Mouse (Mus musculus): ENCODE data around the gene Tgm2. TPM values are rescaled to one million over a fixed set of nuclear protein-coding genes. Genes with fewer than 3 reads are reported as not detected.

The Tgm2 gene
- polyA plus RNA-seq, 2 experiments: 34.6 to 41.9 TPM

DNA sequence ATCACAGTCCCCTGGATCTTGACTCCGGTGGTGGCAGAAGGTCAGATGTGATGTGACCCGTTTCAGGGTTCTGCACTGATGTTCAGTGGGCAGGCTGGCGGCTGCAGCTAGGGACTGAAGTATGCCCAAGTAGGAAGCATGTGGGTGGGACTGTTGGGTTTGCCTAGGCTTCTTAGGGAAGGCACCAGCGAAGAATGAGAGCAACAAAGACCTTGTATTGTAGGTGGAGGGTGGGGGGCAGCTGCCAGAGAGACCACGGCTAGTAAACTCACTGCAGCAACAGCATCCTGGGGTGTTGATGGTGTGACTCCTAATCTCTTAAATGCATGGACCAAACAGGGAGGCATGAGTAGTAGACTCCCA, 74.6 kb downstream of the Tgm2 start:
- H3K9me3 ChIP-seq (ENCODE audit: control insufficient read depth, low read length): no peaks in the 10 kb centered on the region
- H3K27ac ChIP-seq: no peak overlapping the region
- ATAC-seq (ENCODE audit: insufficient read depth): no peak
- WGBS (ENCODE audit: insufficient replicate concordance): 85% methylated on average over 5 of the region's 5 CpGs
- H3K4me3 ChIP-seq (ENCODE audit: insufficient read depth in 1 of 2, low read depth in 2 of 2, low read length in 2 of 2): no peak overlapping the region
- no peak overlapping the region for H3K4me2 ChIP-seq (ENCODE audit: low read depth)
- H3K36me3 ChIP-seq (replicated peaks; ENCODE audit: control insufficient read depth, insufficient read depth, low read depth): peaks cover 45% of the 10 kb centered on the region
- DNase-seq (ENCODE audit: low read depth in 3 of 3, low spot score in 3 of 3): no peak
- no peaks in the 10 kb centered on the region for H3K4me1 ChIP-seq (replicated peaks; ENCODE audit: control insufficient read depth in 2 of 2, insufficient read depth in 2 of 2, low read length in 1 of 2)
- TF ChIP-seq CTCF (IDR thresholded peaks at IDR 0.05; ENCODE audit: low read depth) (no peak), EP300 (IDR thresholded peaks at IDR 0.05; ENCODE audit: low read depth) (no peak)
- no peaks in the 10 kb centered on the region for H3K27me3 ChIP-seq (ENCODE audit: control insufficient read depth, insufficient read depth, low read length)
- no peak overlapping the region for H3K9ac ChIP-seq (replicated peaks)

DNA sequence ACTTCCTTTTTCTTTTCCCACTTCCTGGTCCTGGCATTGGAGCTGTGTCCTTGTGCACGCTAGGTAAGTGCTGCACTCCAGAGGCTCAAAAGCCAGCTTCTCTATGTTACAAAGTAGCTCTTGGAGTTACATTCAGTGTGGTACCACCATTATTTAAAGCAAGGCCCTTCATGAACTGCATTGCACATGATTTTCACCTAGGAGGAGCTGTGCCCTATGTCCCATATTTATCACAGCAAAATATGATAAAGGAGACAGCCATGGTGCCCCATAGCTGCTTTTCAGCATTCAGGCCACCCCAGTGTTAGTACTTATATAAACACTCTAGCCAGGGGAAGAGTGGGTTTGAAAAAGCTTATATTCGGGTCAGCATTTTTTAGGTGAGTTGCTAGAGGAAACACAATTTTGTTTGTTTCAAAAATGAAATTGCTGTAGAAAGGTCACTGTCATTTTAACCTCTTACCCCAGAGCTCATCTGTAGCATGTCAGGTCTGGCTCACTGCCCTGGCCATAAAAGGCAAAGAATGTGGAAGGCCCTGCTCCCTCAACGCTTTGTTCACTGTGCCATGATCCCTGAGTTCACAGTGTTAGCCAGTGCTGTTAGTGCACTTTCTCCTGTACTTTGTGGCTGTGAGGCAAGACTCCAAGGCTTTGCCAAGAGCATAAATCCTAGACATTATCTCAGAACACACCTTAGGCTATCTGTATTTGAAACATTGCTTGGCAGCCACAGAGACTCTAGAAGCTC, 75.2 kb downstream of the Tgm2 start:
- H3K9me3 ChIP-seq (ENCODE audit: control insufficient read depth, low read length): no peaks in the 10 kb centered on the region
- H3K27me3 ChIP-seq (ENCODE audit: control insufficient read depth, insufficient read depth, low read length): no peaks in the 10 kb centered on the region
- no peaks in the 10 kb centered on the region for H3K4me1 ChIP-seq (replicated peaks; ENCODE audit: control insufficient read depth in 2 of 2, insufficient read depth in 2 of 2, low read length in 1 of 2)
- no peak overlapping the region for H3K4me3 ChIP-seq (ENCODE audit: insufficient read depth in 1 of 2, low read depth in 2 of 2, low read length in 2 of 2)
- H3K36me3 ChIP-seq (replicated peaks; ENCODE audit: control insufficient read depth, insufficient read depth, low read depth): peaks cover 44% of the 10 kb centered on the region
- H3K9ac ChIP-seq (replicated peaks): no peak overlapping the region
- no peak overlapping the region for H3K27ac ChIP-seq
- no peak for ATAC-seq (ENCODE audit: insufficient read depth)
- H3K4me2 ChIP-seq (ENCODE audit: low read depth): no peak overlapping the region
- no peak for DNase-seq (ENCODE audit: low read depth in 3 of 3, low spot score in 3 of 3)
- 80% methylated on average over 3 of the region's 3 CpGs for WGBS (ENCODE audit: insufficient replicate concordance)
- TF ChIP-seq CTCF (IDR thresholded peaks at IDR 0.05; ENCODE audit: low read depth): no peak
- no peak for TF ChIP-seq EP300 (IDR thresholded peaks at IDR 0.05; ENCODE audit: low read depth)

DNA sequence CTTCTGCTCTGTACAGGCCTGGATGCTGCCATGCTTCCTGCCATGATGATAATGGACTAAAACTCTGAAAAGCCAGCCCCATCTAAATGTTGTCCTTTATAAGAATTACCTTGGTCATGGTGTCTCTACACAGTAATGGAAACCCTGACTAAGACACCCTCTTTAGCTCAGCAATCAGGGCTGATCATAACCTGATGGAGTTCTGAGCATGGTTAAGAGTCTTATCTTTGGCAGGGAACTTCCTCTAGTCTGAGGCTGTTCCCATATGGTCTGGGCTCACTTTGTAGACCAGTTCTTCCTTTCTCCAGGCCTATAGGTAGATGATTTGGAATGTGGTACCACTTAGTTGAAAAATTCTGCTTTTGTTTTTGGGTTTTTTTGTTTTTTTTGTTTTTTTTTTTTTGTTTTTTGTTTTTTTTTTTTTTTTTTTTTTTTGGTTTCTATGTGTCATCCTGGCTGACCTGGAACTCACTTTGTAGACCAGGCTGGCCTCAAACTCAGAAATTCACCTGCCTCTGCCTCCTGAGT, 77.7 kb downstream of the Tgm2 start:
- Histone ChIP-seq H3K36me3 (replicated peaks; ENCODE audit: control insufficient read depth, insufficient read depth, low read depth) (peaks cover 52% of the 10 kb centered on the region), H3K4me3 (ENCODE audit: insufficient read depth in 1 of 2, low read depth in 2 of 2, low read length in 2 of 2) (no peak overlapping the region), H3K27me3 (ENCODE audit: control insufficient read depth, insufficient read depth, low read length) (no peaks in the 10 kb centered on the region), H3K4me2 (ENCODE audit: low read depth) (no peak overlapping the region), H3K27ac (no peak overlapping the region), H3K9ac (replicated peaks) (no peak overlapping the region), H3K9me3 (ENCODE audit: control insufficient read depth, low read length) (no peaks in the 10 kb centered on the region), H3K4me1 (replicated peaks; ENCODE audit: control insufficient read depth in 2 of 2, insufficient read depth in 2 of 2, low read length in 1 of 2) (no peaks in the 10 kb centered on the region)
- no peak for TF ChIP-seq EP300 (IDR thresholded peaks at IDR 0.05; ENCODE audit: low read depth)
- no peak for TF ChIP-seq CTCF (IDR thresholded peaks at IDR 0.05; ENCODE audit: low read depth)
- DNase-seq (ENCODE audit: low read depth in 3 of 3, low spot score in 3 of 3) (no peak), ATAC-seq (ENCODE audit: insufficient read depth) (no peak)

DNA sequence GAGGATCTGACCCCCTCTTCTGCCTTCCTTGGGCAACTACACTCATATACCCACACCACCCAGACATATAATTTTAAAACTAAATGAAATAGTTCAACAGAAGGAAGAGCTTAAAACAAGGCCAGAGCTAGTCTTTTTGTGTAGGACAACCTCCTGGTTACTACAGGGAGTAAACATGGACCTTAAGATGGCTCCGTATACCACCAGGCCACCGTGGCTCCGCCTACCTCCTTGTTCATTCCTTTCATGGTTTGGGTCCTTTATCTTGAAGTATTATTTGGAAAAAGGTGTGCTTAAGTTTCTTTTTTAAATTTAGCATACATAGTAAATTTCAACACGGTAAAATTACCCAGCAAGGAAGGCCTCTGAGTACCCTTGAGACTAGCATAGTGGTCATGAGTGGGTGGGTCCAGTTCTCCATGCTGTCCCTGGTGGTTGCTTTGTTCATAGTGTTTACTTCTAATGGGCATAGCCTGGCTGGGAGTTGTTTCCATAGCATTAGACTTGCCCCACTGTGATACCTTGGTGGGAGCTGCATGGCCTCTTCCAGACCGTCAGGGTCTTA, 78.9 kb downstream of the Tgm2 start:
- TF ChIP-seq CTCF (IDR thresholded peaks at IDR 0.05; ENCODE audit: low read depth) (no peak), EP300 (IDR thresholded peaks at IDR 0.05; ENCODE audit: low read depth) (no peak)
- Histone ChIP-seq H3K27me3 (ENCODE audit: control insufficient read depth, insufficient read depth, low read length) (no peaks in the 10 kb centered on the region), H3K9ac (replicated peaks) (no peak overlapping the region), H3K4me2 (ENCODE audit: low read depth) (no peak overlapping the region), H3K4me3 (ENCODE audit: insufficient read depth in 1 of 2, low read depth in 2 of 2, low read length in 2 of 2) (no peak overlapping the region), H3K36me3 (replicated peaks; ENCODE audit: control insufficient read depth, insufficient read depth, low read depth) (peaks cover 45% of the 10 kb centered on the region), H3K27ac (no peak overlapping the region), H3K4me1 (replicated peaks; ENCODE audit: control insufficient read depth in 2 of 2, insufficient read depth in 2 of 2, low read length in 1 of 2) (no peaks in the 10 kb centered on the region), H3K9me3 (ENCODE audit: control insufficient read depth, low read length) (no peaks in the 10 kb centered on the region)
- DNase-seq (ENCODE audit: low read depth in 3 of 3, low spot score in 3 of 3): no peak
- ATAC-seq (ENCODE audit: insufficient read depth): no peak
- WGBS (ENCODE audit: insufficient replicate concordance): 87% methylated on average over 5 of the region's 5 CpGs

DNA sequence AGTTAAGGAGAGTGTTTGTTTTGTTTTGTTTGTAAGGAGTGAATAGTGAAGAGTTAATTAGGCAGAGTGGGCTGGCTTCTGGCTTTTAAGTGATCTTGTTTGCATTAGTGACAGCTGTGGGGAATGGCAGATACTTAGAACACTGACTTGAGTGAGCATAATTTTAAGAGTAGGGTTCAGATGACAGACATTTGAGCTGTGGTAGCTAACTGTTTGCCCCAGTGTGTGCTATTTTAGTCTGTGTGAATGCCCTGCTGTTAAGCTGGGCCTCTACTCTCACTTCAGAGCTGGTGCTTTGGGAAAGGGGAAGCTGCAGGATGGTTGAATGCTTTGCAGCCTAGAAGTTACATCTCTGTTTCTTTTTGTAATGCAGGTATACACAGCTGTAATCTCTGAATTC, 79.8 kb downstream of the Tgm2 start:
- no peak for DNase-seq (ENCODE audit: low read depth in 3 of 3, low spot score in 3 of 3)
- peaks cover 49% of the 10 kb centered on the region for H3K36me3 ChIP-seq (replicated peaks; ENCODE audit: control insufficient read depth, insufficient read depth, low read depth)
- TF ChIP-seq CTCF (IDR thresholded peaks at IDR 0.05; ENCODE audit: low read depth) (no peak), EP300 (IDR thresholded peaks at IDR 0.05; ENCODE audit: low read depth) (no peak)

More for the DNA sequence above, 79.8 kb downstream of the Tgm2 start:
- H3K27ac ChIP-seq: no peak overlapping the region
- no peak for ATAC-seq (ENCODE audit: insufficient read depth)
- no peak overlapping the region for H3K9ac ChIP-seq (replicated peaks)
- no peaks in the 10 kb centered on the region for H3K9me3 ChIP-seq (ENCODE audit: control insufficient read depth, low read length)
- no peaks in the 10 kb centered on the region for H3K4me1 ChIP-seq (replicated peaks; ENCODE audit: control insufficient read depth in 2 of 2, insufficient read depth in 2 of 2, low read length in 1 of 2)
- H3K4me3 ChIP-seq (ENCODE audit: insufficient read depth in 1 of 2, low read depth in 2 of 2, low read length in 2 of 2): no peak overlapping the region
- H3K4me2 ChIP-seq (ENCODE audit: low read depth): no peak overlapping the region
- no peaks in the 10 kb centered on the region for H3K27me3 ChIP-seq (ENCODE audit: control insufficient read depth, insufficient read depth, low read length)

Other genes with a start within 250 kb of the Tgm2 start
- 0.06 and 0.13 TPM in 2 replicates for gene Vstm2l, start 231.8 kb downstream of the Tgm2 start, polyA plus RNA-seq (2012; rRNA removed)
- gene Vstm2l, start 231.8 kb downstream of the Tgm2 start, polyA plus RNA-seq (2014; fragmentation: Nextera tagmentation; extraction: Ambion mirVana): not detected in 2 replicates
- gene Tti1, start 118.0 kb downstream of the Tgm2 start, polyA plus RNA-seq (2012; rRNA removed): 9.3 and 11.1 TPM in 2 replicates
- 11.3 and 12.4 TPM in 2 replicates for gene Tti1, start 118.0 kb downstream of the Tgm2 start, polyA plus RNA-seq (2014; fragmentation: Nextera tagmentation; extraction: Ambion mirVana)
- 12.1 and 14.1 TPM in 2 replicates for gene Rprd1b, start 117.9 kb downstream of the Tgm2 start, polyA plus RNA-seq (2012; rRNA removed)
- gene Rprd1b, start 117.9 kb downstream of the Tgm2 start, polyA plus RNA-seq (2014; fragmentation: Nextera tagmentation; extraction: Ambion mirVana): 21.6 and 24.8 TPM in 2 replicates
- gene D630003M21Rik, start 82.8 kb upstream of the Tgm2 start, polyA plus RNA-seq (2012; rRNA removed): 0.33 and 0.34 TPM in 2 replicates
- 0.24 and 0.52 TPM in 2 replicates for gene D630003M21Rik, start 82.8 kb upstream of the Tgm2 start, polyA plus RNA-seq (2014; fragmentation: Nextera tagmentation; extraction: Ambion mirVana)
- gene Bpi, start 111.7 kb upstream of the Tgm2 start, polyA plus RNA-seq (2012; rRNA removed): not detected in 2 replicates
- not detected in 2 replicates for gene Bpi, start 111.7 kb upstream of the Tgm2 start, polyA plus RNA-seq (2014; fragmentation: Nextera tagmentation; extraction: Ambion mirVana)
- gene Lbp, start 160.1 kb upstream of the Tgm2 start, polyA plus RNA-seq (2012; rRNA removed): 22.9 and 26.4 TPM in 2 replicates
- gene Lbp, start 160.1 kb upstream of the Tgm2 start, polyA plus RNA-seq (2014; fragmentation: Nextera tagmentation; extraction: Ambion mirVana): 31.6 and 33.5 TPM in 2 replicates
- gene Snhg11, start 229.2 kb upstream of the Tgm2 start, polyA plus RNA-seq (2012; rRNA removed): 2.0 and 2.4 TPM in 2 replicates
- 0.42 and 0.63 TPM in 2 replicates for gene Snhg11, start 229.2 kb upstream of the Tgm2 start, polyA plus RNA-seq (2014; fragmentation: Nextera tagmentation; extraction: Ambion mirVana)

Data from liver, embryonic 14.5 days (tissue).